Mouse (Mus musculus): ENCODE results near the gene Nus1.

Gene Nus1

GRCm38 (mm10) chr10:52417998-52418860 lies 882 bp downstream of the Nus1 start:
- peak; percentile 55 for DNase-seq (ENCODE audit: low read depth, low spot score)

DNA sequence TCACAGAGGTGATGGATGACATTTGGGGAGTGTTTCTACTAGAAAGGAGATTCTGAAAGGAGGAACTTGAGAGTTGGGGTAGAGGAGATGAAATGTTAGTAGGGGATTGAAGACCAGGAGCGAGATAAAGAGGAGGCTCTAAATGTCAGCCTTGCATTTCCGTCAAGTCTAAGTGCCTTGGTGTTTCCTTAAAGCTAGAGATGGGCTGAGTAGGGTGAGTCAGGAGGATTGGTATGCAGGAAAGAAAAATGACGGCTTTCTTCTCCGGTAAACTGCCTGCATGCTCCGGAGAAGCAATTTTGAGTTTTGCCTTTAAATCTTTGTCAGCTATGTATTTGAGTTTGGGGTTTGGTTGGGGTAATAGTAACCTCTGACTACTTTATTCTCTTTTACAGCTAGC lies 1.6 kb downstream of the Nus1 start:
- DNase-seq (ENCODE audit: low read depth, low spot score), result no peak

GRCm38 (mm10) chr10:52419402-52419801 lies 2.1 kb downstream of the Nus1 start:
- DNase-seq (ENCODE audit: low read depth, low spot score), result no peak

GRCm38 (mm10) chr10:52420526-52420925 lies 3.2 kb downstream of the Nus1 start:
- no peak for DNase-seq (ENCODE audit: low read depth, low spot score)

DNA sequence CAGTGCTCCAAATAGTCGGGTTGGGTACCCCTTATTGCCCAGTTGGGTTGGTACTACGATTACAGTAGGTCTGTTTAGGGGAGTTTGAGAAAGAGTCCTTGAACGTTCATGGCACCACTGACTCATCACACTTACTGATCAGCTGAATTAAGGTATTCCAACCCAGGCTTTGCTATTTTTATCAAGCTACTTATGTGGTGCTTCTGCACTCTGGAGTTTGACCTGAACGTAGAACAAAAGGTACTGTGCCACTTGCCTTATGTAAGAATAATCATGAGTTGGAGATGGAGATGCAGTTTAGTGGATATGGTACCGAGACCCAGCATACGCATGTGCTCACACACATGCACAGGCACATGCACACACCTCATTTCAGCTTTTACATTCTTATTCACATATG lies 4.4 kb downstream of the Nus1 start:
- DNase-seq (ENCODE audit: low read depth, low spot score), result no peak

- DNase-seq (ENCODE audit: low read depth, low spot score), result peak; percentile 45
These were observed 5.8 kb downstream of the Nus1 start for GRCm38 (mm10) chr10:52423097-52423496.

DNA sequence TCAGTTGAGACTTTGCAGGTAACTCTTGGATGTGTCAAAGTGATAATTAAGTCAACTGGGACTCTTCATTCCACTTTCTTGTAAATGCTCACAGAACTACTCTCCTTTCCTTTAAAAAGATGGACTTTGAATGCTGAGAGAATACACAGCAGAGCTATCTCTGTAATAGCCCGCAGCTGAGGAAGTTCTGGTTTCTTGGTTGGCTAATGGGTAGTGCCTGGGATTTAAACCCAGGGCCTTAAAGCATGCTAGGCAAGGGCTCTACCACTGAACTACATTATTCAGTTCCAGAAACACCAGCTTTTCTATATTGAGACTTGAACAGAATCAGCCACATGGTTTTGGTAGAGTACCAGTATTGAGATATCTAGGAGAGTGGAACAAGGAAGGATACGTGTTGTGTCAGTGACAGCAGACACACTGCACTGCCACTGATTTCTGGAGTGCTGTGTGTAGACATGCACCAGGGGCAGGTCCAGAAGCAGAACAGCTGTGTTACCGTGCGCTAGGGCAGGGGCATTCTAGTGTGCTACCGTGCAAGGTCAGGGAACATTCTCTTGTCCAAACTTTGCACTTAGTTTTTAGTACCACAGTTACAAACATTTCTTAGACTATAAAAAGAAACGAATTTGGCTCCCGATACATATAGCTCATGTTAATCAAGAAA lies 9.1 kb downstream of the Nus1 start:
- no peak for DNase-seq (ENCODE audit: low read depth, low spot score)

GRCm38 (mm10) chr10:52427634-52428415 lies 10.5 kb downstream of the Nus1 start:
- DNase-seq (ENCODE audit: low read depth, low spot score), result no peak

DNA sequence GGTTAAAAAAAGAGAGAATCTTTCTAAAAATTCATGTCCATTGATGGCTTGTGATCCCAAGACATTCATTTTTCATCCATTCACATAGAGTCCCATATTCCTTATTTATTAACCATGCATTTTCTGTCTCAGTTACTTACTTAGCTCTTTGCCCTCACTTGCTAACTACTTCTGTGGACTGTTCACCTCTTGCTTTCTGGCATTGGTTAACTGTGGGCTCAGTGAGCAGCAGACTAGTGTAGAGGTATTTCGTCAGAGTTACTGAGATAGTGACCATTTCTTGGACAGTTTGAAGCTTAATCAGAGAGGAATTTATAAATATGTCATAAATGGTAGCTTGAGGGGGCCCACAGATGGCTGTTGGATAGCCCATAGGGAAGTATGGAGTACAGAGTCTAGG lies 13.6 kb downstream of the Nus1 start:
- no peak for DNase-seq (ENCODE audit: low read depth, low spot score)

- DNase-seq (ENCODE audit: low read depth, low spot score), result no peak
These were observed 17.5 kb downstream of the Nus1 start for GRCm38 (mm10) chr10:52434836-52435235.

DNA sequence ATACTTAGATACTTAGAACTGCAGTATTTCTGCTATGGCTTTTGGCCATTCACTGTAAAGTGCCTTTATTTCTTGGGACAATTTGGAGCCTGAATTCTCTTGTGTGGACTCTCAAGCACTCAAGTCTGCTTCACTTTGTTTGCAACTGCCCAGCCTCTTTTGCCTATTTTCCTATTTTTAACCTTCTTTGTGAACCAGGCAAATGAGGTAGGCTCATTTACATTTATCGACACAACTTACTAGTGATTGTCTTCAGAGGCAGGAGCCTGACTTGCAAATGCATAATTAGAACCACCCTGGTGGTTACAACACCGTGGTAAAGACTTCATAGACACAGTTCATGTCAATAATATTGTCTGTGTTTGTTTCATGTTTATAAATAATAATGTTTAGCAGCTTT lies 43.3 kb downstream of the Nus1 start:
- no peak for DNase-seq (ENCODE audit: low read depth, low spot score)

- no peak for DNase-seq (ENCODE audit: low read depth, low spot score)
These were observed 46.8 kb downstream of the Nus1 start for GRCm38 (mm10) chr10:52463941-52464739.

DNA sequence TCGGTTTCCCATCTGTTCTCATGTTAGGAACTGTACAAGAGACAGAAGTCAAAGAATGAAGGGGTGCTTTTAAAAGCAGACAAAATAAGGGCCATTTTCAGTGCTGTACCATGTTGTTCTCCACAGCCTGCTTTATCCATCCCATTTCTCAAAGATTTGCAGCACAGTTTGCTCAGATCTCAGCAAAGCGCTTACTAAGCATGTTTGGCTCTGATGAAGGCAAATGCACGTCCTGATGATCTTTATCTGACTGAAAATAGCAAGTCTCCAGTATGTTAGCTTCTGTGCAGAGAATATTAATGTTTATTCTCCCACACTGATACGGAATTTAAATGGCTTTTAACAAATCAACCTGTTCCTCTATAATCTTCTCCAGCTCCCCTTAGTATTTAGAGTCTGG lies 54.2 kb downstream of the Nus1 start:
- DNase-seq (ENCODE audit: low read depth, low spot score), result no peak
